Mouse (Mus musculus) T-helper 17 cell (primary cell): ENCODE data around the gene Gramd2.
"Not testable (repeated sequence)": the region's sequence is repeated elsewhere in the genome, so short reads cannot be mapped to it uniquely, and the experiment has no call there.

Experiments used
- in situ Hi-C, 2 experiments: fragments of 300-600 bp; cut with MboI, MseI; formaldehyde crosslinking; loops; 1 replicate in 1 of 2; 2 replicates in 1 of 2; pipeline ENCODE4 v1.15.1; 2025; ENCODE audit warnings: high pct_unique_total_duplicates in 2 of 2

Gramd2 gene

GRCm38 (mm10) chr9:59766966-59767461 is 87.1 kb downstream of the Gramd2 start:
- in situ Hi-C loops, result not testable (repeated sequence)
